8 mouse cellular contexts compared by ENCODE assay signal in the genomic region with DNA sequence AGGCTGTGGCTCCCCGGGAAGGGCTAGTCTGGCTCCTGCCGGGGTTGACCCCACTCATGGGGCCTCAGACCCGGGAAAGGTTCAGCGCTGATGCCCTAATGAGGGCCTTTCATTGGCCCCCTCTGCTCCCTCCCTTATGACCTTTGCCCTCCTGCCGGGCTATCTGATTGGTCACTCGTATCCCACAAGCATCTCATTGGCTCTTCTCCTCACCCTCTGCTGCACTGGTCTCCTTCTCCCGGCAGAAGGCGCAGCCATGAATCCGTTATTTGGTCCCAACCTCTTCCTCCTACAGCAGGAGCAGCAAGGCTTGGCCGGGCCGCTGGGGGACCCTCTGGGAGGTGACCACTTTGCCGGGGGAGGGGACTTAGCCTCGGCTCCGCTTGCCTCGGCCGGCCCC. TPM values are rescaled to one million over a fixed set of nuclear protein-coding genes. Genes with fewer than 3 reads are reported as not detected.
DNase-seq lines count a peak whose midpoint lies in the region; ATAC-seq and TF ChIP-seq lines count a peak whose summit lies in the region.

A gene (plus strand): TSS at position 241 of the 400 bp plus-strand sequence.

- TF ChIP-seq POLR2A in bone marrow, adult 2 months (IDR thresholded peaks at IDR 0.05; ENCODE audit: borderline replicate concordance, control insufficient read depth, low read depth, low read length): no peak
- TF ChIP-seq POLR2A in heart, adult 2 months (IDR thresholded peaks at IDR 0.05; ENCODE audit: insufficient read depth, low read depth, low read length): peak; percentile 95
- 0 out of 2 replicates have a peak, but pooled peaks have one; percentile 24 for TF ChIP-seq POLR2A in spleen, adult 2 months (IDR thresholded peaks at IDR 0.05; ENCODE audit: low read depth, low read length)

- ATAC-seq in embryonic facial prominence, embryonic 14.5 days (ENCODE audit: low read depth): peak; percentile 92
- peak; percentile 90 for ATAC-seq in limb, embryonic 13.5 days (ENCODE audit: low FRiP score, low read depth)
- peak; percentile 96 for ATAC-seq in midbrain, embryonic 15.5 days (replicated peaks)

- H3K9me3 ChIP-seq in embryonic facial prominence, embryonic 14.5 days (ENCODE audit: control insufficient read depth, low read length): no peaks in the 10 kb centered on the region
- H3K9me3 ChIP-seq in limb, embryonic 13.5 days: no peaks in the 10 kb centered on the region
- H3K9me3 ChIP-seq in midbrain, embryonic 15.5 days: no peaks in the 10 kb centered on the region

- peak within 1 kb of the TSS; percentile 29 for H3K27ac ChIP-seq in bone marrow, adult 2 months (ENCODE audit: control insufficient read depth, insufficient read depth, low read depth, low read length, poor library complexity)
- H3K27ac ChIP-seq in embryonic facial prominence, embryonic 14.5 days (replicated peaks; ENCODE audit: low read depth, low read length): peak within 1 kb of the TSS; percentile 89
- H3K27ac ChIP-seq in heart, adult 2 months: peak within 1 kb of the TSS; percentile 90
- H3K27ac ChIP-seq in limb, embryonic 13.5 days: peak within 1 kb of the TSS; percentile 94
- peak within 1 kb of the TSS; percentile 92 for H3K27ac ChIP-seq in midbrain, embryonic 15.5 days
- H3K27ac ChIP-seq in spleen, adult 2 months (ENCODE audit: insufficient read depth, low read length): peak within 1 kb of the TSS; percentile 54

- H3K36me3 ChIP-seq in embryonic facial prominence, embryonic 14.5 days (ENCODE audit: control insufficient read depth, insufficient read depth, low read length): peaks cover 41% of the 10 kb centered on the region
- peaks cover 3% of the 10 kb centered on the region; the same call in 1 of the 2 replicates for H3K36me3 ChIP-seq in heart, adult 2 months (ENCODE audit: control insufficient read depth, insufficient read depth, low read length)
- H3K36me3 ChIP-seq in limb, embryonic 13.5 days: peaks cover 46% of the 10 kb centered on the region
- peaks cover 31% of the 10 kb centered on the region for H3K36me3 ChIP-seq in midbrain, embryonic 15.5 days (replicated peaks)
- H3K36me3 ChIP-seq in spleen, adult 2 months (ENCODE audit: control insufficient read depth, insufficient read depth, low read length): peaks cover 10% of the 10 kb centered on the region

- intact Hi-C loops in heart, adult 2 months (cut with DNase I): no loop called here

- peak within 1 kb of the TSS; percentile 81 for H3K9ac ChIP-seq in embryonic facial prominence, embryonic 14.5 days (ENCODE audit: low read depth, low read length)
- peak within 1 kb of the TSS; percentile 94 for H3K9ac ChIP-seq in heart, adult 2 months (ENCODE audit: low read depth, low read length)
- peak within 1 kb of the TSS; percentile 96 for H3K9ac ChIP-seq in limb, embryonic 13.5 days
- H3K9ac ChIP-seq in midbrain, embryonic 15.5 days: peak within 1 kb of the TSS; percentile 96

- DNase-seq in B cell, adult 2 months: peak; percentile 76 to 79
- DNase-seq in embryonic facial prominence, embryonic 14.5 days (ENCODE audit: low spot score): peak; percentile 96
- peak; percentile 89 to 91 for DNase-seq in heart, adult 2 months
- DNase-seq in kidney, adult 8-10 months: peak; percentile 93 to 94
- peak; percentile 70 to 86 for DNase-seq in spleen, adult 2 months (ENCODE audit: low read depth in 1 of 2, low spot score in 2 of 2)

- H3K4me1 ChIP-seq in bone marrow, adult 2 months (ENCODE audit: control insufficient read depth, insufficient read depth, low read length): peaks cover 11% of the 10 kb centered on the region; the same call in 1 of the 2 replicates
- H3K4me1 ChIP-seq in embryonic facial prominence, embryonic 14.5 days (ENCODE audit: control insufficient read depth, insufficient read depth, low read length): peaks cover 18% of the 10 kb centered on the region
- H3K4me1 ChIP-seq in heart, adult 2 months (ENCODE audit: control insufficient read depth, insufficient read depth, low read length): peaks cover 31% of the 10 kb centered on the region
- peaks cover 50% of the 10 kb centered on the region for H3K4me1 ChIP-seq in limb, embryonic 13.5 days
- H3K4me1 ChIP-seq in midbrain, embryonic 15.5 days: peaks cover 48% of the 10 kb centered on the region
- H3K4me1 ChIP-seq in spleen, adult 2 months (ENCODE audit: control insufficient read depth, insufficient read depth, insufficient read length): peaks cover 17% of the 10 kb centered on the region; the same call in 1 of the 2 replicates

- peak within 1 kb of the TSS; percentile 93 for H3K4me2 ChIP-seq in embryonic facial prominence, embryonic 14.5 days (ENCODE audit: low read depth, low read length)
- H3K4me2 ChIP-seq in limb, embryonic 13.5 days (replicated peaks): peak within 1 kb of the TSS; percentile 96
- peak within 1 kb of the TSS; percentile 96 for H3K4me2 ChIP-seq in midbrain, embryonic 15.5 days

- H3K79me2 ChIP-seq in heart, adult 2 months (replicated peaks; ENCODE audit: control insufficient read depth, insufficient read depth, low read length): peaks cover 2% of the 10 kb centered on the region

- peak; percentile 55; the same call in 1 of the 2 replicates for TF ChIP-seq EP300 in heart, adult 2 months (IDR thresholded peaks at IDR 0.05; ENCODE audit: insufficient read depth, low read depth, low read length)

- H3K4me3 ChIP-seq in bone marrow, adult 2 months (replicated peaks; ENCODE audit: control insufficient read depth, low read depth, low read length): peak within 1 kb of the TSS; percentile 81
- peak within 1 kb of the TSS; percentile 71 for H3K4me3 ChIP-seq in embryonic facial prominence, embryonic 14.5 days (ENCODE audit: low read depth, low read length)
- peak within 1 kb of the TSS; percentile 95 for H3K4me3 ChIP-seq in heart, adult 2 months
- peak within 1 kb of the TSS; percentile 82 for H3K4me3 ChIP-seq in limb, embryonic 13.5 days
- peak within 1 kb of the TSS; percentile 82 for H3K4me3 ChIP-seq in midbrain, embryonic 15.5 days
- peak within 1 kb of the TSS; percentile 91 for H3K4me3 ChIP-seq in spleen, adult 2 months (ENCODE audit: extremely low read depth, insufficient read depth, insufficient read length)

- peak; percentile 37; the same call in 1 of the 2 replicates for TF ChIP-seq CTCF in bone marrow, adult 2 months (IDR thresholded peaks at IDR 0.05; ENCODE audit: control insufficient read depth, insufficient read depth, low read length)
- peak; percentile 79 for TF ChIP-seq CTCF in heart, adult 2 months (IDR thresholded peaks at IDR 0.05)
- TF ChIP-seq CTCF in spleen, adult 2 months (IDR thresholded peaks at IDR 0.05; ENCODE audit: extremely low read depth, insufficient read depth, insufficient read length, insufficient replicate concordance): 0 out of 2 replicates have a peak, but pooled peaks have one; percentile 4

- H3K27me3 ChIP-seq in embryonic facial prominence, embryonic 14.5 days (replicated peaks; ENCODE audit: control insufficient read depth, insufficient read depth, low read length): no peaks in the 10 kb centered on the region
- H3K27me3 ChIP-seq in heart, adult 2 months (ENCODE audit: control insufficient read depth, insufficient read depth, low read length): no peaks in the 10 kb centered on the region
- no peaks in the 10 kb centered on the region for H3K27me3 ChIP-seq in limb, embryonic 13.5 days
- no peaks in the 10 kb centered on the region for H3K27me3 ChIP-seq in midbrain, embryonic 15.5 days (replicated peaks)
- H3K27me3 ChIP-seq in spleen, adult 2 months (ENCODE audit: control insufficient read depth, insufficient read depth, low read length): no peaks in the 10 kb centered on the region

- under 1% methylated on average over 16 of the region's 16 CpGs for WGBS in bone marrow, adult 2 months
- 3% methylated on average over 14 of the region's 16 CpGs for WGBS in embryonic facial prominence, embryonic 14.5 days
- WGBS in heart, adult 2 months: under 1% methylated on average over 16 of the region's 16 CpGs
- WGBS in limb, embryonic 13.5 days: under 1% methylated on average over 16 of the region's 16 CpGs
- WGBS in midbrain, embryonic 15.5 days: 0% methylated on average over 16 of the region's 16 CpGs
- 1% methylated on average over 16 of the region's 16 CpGs for WGBS in spleen, adult 2 months

RNA-seq across cellular contexts. Expression of the gene that starts here (rescaled TPM):
- 21.0 and 39.0 TPM in 2 replicates for polyA plus RNA-seq in bone marrow, adult 2 months (2011; ENCODE audit: insufficient read depth, insufficient read length, low replicate concordance, missing spikeins)
- polyA plus RNA-seq in embryonic facial prominence, embryonic 14.5 days (2014; fragmentation: Nextera tagmentation; extraction: Ambion mirVana): 37.9 and 43.7 TPM in 2 replicates
- total RNA-seq in heart, adult 2 months (2021): 1 to 10 TPM; 5.7 to 7.0 TPM
- 19.7 and 21.8 TPM in 2 replicates for polyA plus RNA-seq in heart, adult 2 months (2012; rRNA removed)
- polyA plus RNA-seq in limb, embryonic 13.5 days (2015; fragmentation: Nextera tagmentation; extraction: Ambion mirVana): 31.5 and 33.1 TPM in 2 replicates
- 22.0 and 23.3 TPM in 2 replicates for polyA plus RNA-seq in midbrain, embryonic 15.5 days (2015; fragmentation: Nextera tagmentation; extraction: Ambion mirVana)
- 58.0 and 66.8 TPM in 2 replicates for polyA plus RNA-seq in spleen, adult 2 months (2012; rRNA removed)

Comparison
In these comparisons a context has a peak if more than half of its experiments do, and no peak if none do; other contexts are left out.
1. Peak in every context shown above with its lines: DNase-seq, ATAC-seq, H3K4me3 ChIP-seq and H3K27ac ChIP-seq.
2. H3K27ac ChIP-seq: peak in every context shown above with its lines; median percentile 94 in limb, embryonic 13.5 days; 92 in midbrain, embryonic 15.5 days; 90 in heart, adult 2 months; 89 in embryonic facial prominence, embryonic 14.5 days; 54 in spleen, adult 2 months; 29 in bone marrow, adult 2 months.
3. CTCF ChIP-seq: peak in every context shown above with its lines; median percentile 79 in heart, adult 2 months; 37 in bone marrow, adult 2 months; 4 in spleen, adult 2 months.